Mouse (Mus musculus) cerebellum, adult 2 months (tissue): ENCODE data around the gene Gm10401. TPM values are rescaled to one million over a fixed set of nuclear protein-coding genes. Genes with fewer than 3 reads are reported as not detected.
A peak's percentile ranks its signal among the peaks of the same experiment; 100 is the strongest.

Experiments used
- DNase-seq, 2 experiments: peaks; one replicate each; pipeline ENCODE4 v3.0.0; 2021
- H3K27ac ChIP-seq: fragments of 200-500 bp; 2 replicates; pipeline ENCODE4 v1.5.1; 2012; ENCODE audit warnings: low read length, control low read depth, inconsistent platforms; ENCODE audit not compliant: insufficient read depth
- H3K27me3 ChIP-seq: fragments of 200-500 bp; 2 replicates; pipeline ENCODE4 v1.6.1; 2012; ENCODE audit warnings: inconsistent platforms, mild to moderate bottlenecking, low read length, moderate library complexity; ENCODE audit not compliant: control insufficient read depth, insufficient read depth
- H3K4me1 ChIP-seq: fragments of 200-500 bp; 2 replicates; pipeline ENCODE4 v1.6.1; 2011; ENCODE audit warnings: low read length; ENCODE audit not compliant: control insufficient read depth, insufficient read depth
- H3K4me3 ChIP-seq: fragments of 200-500 bp; replicated peaks from 2 replicates; pipeline ENCODE3; 2011; ENCODE audit warnings: mild to moderate bottlenecking, low read depth, low read length, control low read depth; ENCODE audit not compliant: insufficient read depth
- CTCF ChIP-seq: fragments of 200-500 bp; IDR thresholded peaks from 2 replicates; pipeline ENCODE4 v1.5.1; 2011; ENCODE audit warnings: low read depth, mild to moderate bottlenecking, control low read depth, low read length, moderate library complexity, borderline replicate concordance; ENCODE audit not compliant: insufficient read depth
- POLR2A ChIP-seq: fragments of 200-500 bp; IDR thresholded peaks from 2 replicates; pipeline ENCODE4 v1.6.1; 2011; ENCODE audit warnings: low read length, control low read depth, borderline replicate concordance; ENCODE audit not compliant: insufficient read depth
- WGBS: fragments of 180-500 bp; shearing (Covaris S2); methylation state at CpG from one replicate; pipeline ENCODE4 v1.1.7; 2018; 5-methylcytosine and 5-hydroxymethylcytosine counted together
- polyA plus RNA-seq: library from polyadenylated mRNA; depleted of rRNA; stranded (reverse); fragments of >200 nt; gene quantifications from 2 replicates; pipeline ENCODE4 v1.2.3, GENCODE M21; 2012

Gene Gm10401
- polyA plus RNA-seq, 1 experiment = not detected

GRCm38 (mm10) chr5:115142166-115142697 lies 44.1 kb upstream of the Gm10401 start:
- Histone ChIP-seq H3K27ac (no peak overlapping the region), H3K4me3 (no peak overlapping the region), H3K4me1 (peaks cover 15% of the 10 kb centered on the region), H3K27me3 (no peaks in the 10 kb centered on the region)
- WGBS = 85% methylated on average over 9 of the region's 9 CpGs
- DNase-seq = no peak
- TF ChIP-seq CTCF = no peak
- no peak for TF ChIP-seq POLR2A

GRCm38 (mm10) chr5:115140726-115141125 lies 42.6 kb upstream of the Gm10401 start:
- DNase-seq = no peak
- TF ChIP-seq CTCF (no peak), POLR2A (no peak)
- Histone ChIP-seq H3K27ac (no peak overlapping the region), H3K4me1 (peaks cover 15% of the 10 kb centered on the region), H3K4me3 (no peak overlapping the region), H3K27me3 (no peaks in the 10 kb centered on the region)
- WGBS = 70% methylated on average over 3 of the region's 3 CpGs

DNA sequence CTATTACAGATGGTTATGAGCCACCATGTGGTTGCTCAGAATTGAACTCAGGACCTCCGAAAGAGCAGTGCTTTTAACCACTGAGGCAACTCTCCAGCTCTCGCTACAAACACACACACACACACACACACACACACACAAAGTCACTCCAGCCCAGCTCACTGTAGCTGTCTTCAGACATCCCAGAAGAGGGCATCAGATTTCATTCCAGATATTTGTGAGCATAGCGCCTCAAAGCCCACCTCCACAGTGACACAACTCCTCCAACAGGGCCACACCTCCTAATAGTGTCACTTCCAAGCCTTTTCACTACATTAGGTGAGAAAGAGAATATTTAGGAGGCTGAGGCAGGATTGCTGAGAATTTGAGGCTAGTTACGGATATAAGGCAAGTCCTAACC lies 41.0 kb upstream of the Gm10401 start:
- no peak for DNase-seq
- H3K4me1 ChIP-seq = peaks cover 13% of the 10 kb centered on the region
- WGBS = 86% methylated on average over 4 of the region's 4 CpGs
- H3K27ac ChIP-seq = no peak overlapping the region
- TF ChIP-seq POLR2A = no peak
- no peak for TF ChIP-seq CTCF
- H3K4me3 ChIP-seq = no peak overlapping the region
- no peaks in the 10 kb centered on the region for H3K27me3 ChIP-seq

DNA sequence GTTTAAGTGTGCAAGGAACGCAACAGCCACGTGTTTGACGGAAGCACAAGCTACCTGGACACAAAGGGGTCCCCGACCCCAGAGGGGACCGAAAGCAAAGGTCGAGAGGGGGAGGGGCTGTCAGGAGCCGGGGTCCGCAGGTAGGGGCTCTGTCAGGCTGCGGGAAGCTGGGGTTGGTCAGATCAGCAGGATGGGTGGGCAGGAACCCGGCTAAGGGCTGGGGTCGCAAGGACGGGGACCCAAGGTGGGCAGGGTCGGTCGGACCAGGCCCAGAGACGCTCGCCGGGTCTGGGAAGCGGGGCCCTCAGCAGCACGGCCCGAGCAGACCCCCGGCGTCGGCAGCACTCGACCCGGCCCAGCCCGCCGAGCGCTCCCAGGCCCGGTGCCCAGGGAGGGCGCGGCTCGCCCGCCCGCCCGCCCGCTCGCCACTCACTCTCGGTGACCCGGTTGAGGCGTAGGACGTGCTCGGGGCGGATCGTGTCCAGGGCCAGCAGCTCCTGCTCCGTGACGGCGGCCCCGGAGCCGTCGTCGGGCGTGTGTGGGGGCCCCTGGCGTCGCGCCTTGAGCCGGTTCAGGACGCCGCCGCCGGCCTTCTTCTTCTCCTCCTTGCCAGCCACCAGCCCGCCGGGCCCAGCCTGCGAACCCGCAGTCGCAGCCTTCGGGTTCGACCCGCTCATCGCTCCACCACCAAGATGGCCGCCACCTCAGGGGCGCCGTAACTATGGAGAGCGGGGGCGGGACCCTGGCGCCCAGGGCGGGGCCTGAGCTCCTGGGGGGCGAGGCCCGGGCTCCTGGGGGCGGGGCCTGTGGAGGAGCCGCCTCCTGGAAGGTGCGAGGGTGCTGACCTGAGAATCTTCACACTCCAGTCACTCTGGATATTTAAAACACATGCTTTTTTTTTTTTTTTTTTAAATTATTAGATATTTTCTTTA lies 36.4 kb upstream of the Gm10401 start, which contains the start of gene Unc119b:
Unc119b (minus strand) TSS at position 742 of the 932 bp plus-strand sequence.
- H3K27ac ChIP-seq = 0 out of 2 replicates have a peak within 1 kb of the TSS, but pooled peaks have one; percentile 8
- no peaks in the 10 kb centered on the region for H3K27me3 ChIP-seq
- under 1% methylated on average over 75 of the region's 81 CpGs for WGBS
- peak within 1 kb of the TSS; percentile 81 for H3K4me3 ChIP-seq
- peaks cover 8% of the 10 kb centered on the region for H3K4me1 ChIP-seq
- TF ChIP-seq CTCF = no peak
- peak; percentile 53; the same call in 1 of the 2 replicates for TF ChIP-seq POLR2A
- peak; percentile 88 to 91 for DNase-seq

DNA sequence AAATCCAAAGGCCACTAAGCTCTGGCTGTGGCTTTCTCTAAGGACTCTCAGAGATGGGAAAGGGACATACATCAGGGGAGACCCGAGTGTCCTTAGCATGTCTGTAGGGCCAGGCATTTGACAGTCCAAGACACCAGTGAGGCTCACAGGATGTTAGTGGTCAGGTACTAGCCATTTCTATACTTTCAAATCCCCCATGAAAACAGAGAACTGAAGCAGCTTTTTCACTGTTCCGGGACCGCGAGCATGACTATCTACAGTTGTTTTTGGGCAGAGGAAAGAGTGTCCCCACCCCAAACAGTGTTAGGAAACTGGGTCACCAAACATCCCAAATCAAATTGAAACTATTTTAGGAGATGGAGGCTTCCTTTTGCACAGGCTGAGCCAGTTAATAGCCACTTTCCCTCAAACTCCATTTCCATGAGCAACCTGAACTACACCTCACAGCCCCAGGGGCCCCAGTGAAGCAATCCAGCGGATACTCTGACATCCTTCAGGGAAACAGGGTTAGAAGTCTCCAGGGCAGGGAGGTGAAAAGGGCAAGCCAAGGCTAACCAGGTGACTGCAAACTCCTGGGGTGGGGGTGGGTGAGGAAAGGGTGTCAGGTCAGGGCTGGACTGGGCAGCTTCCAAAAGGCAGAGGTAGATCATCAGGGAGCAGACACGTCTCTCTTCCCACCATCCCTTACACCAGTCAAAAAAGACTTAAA lies 35.4 kb upstream of the Gm10401 start:
- TF ChIP-seq POLR2A = no peak
- TF ChIP-seq CTCF = no peak
- Histone ChIP-seq H3K27me3 (no peaks in the 10 kb centered on the region), H3K4me3 (peak overlapping the region; percentile 81), H3K4me1 (peaks cover 8% of the 10 kb centered on the region), H3K27ac (no peak overlapping the region)
- 49% methylated on average over 6 of the region's 6 CpGs for WGBS
- no peak for DNase-seq

GRCm38 (mm10) chr5:115132465-115132864 lies 34.4 kb upstream of the Gm10401 start:
- WGBS = 92% methylated on average over 8 of the region's 8 CpGs
- Histone ChIP-seq H3K4me1 (peaks cover 8% of the 10 kb centered on the region), H3K4me3 (no peak overlapping the region), H3K27me3 (no peaks in the 10 kb centered on the region), H3K27ac (no peak overlapping the region; the same call in 1 of the 2 replicates)
- TF ChIP-seq POLR2A (no peak), CTCF (no peak)
- no peak for DNase-seq

DNA sequence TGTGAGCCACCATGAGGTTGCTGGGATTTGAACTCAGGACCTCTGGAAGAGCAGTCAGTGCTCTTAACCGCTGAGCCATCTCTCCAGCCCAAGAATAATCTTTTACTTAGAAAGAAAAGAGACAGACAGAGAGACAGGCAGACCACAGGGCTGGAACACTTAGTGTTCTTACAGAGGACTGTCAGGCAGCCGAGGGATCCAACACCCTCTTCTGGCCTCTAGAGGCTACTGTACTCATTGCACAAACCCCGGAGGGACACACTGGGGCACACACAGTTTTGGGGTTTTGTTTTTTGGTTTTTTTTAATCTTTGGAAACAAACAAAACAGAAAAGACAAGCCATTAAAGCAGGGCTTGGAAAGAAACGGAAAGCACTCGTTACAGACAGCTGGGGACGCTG lies 31.2 kb upstream of the Gm10401 start:
- Histone ChIP-seq H3K4me1 (peaks cover 30% of the 10 kb centered on the region), H3K4me3 (no peak overlapping the region), H3K27me3 (no peaks in the 10 kb centered on the region), H3K27ac (no peak overlapping the region)
- no peak for TF ChIP-seq POLR2A
- TF ChIP-seq CTCF = no peak
- no peak for DNase-seq
- 82% methylated on average over 6 of the region's 6 CpGs for WGBS
